Mouse (Mus musculus): Measurements from ENCODE around the gene Kcne1. TPM values are rescaled to one million over a fixed set of nuclear protein-coding genes. Genes with fewer than 3 reads are reported as not detected.

Gene Kcne1
- polyA plus RNA-seq, 1 experiment from 2014 or later: 0.34 TPM

- Histone ChIP-seq H3K9me3 (replicated peaks; ENCODE audit: control insufficient read depth, low read length) (no peaks in the 10 kb centered on the region), H3K9ac (replicated peaks; ENCODE audit: low read length) (peak within 1 kb of the TSS; percentile 77), H3K4me2 (ENCODE audit: low read depth, low read length) (peak within 1 kb of the TSS; percentile 47), H3K4me3 (ENCODE audit: low read depth, low read length) (peak within 1 kb of the TSS; percentile 61), H3K27me3 (ENCODE audit: control insufficient read depth, insufficient read depth, low read length) (no peaks in the 10 kb centered on the region), H3K4me1 (ENCODE audit: control insufficient read depth, insufficient read depth, low read length) (no peaks in the 10 kb centered on the region), H3K27ac (replicated peaks; ENCODE audit: low read depth, low read length) (no peak within 1 kb of the TSS), H3K36me3 (replicated peaks; ENCODE audit: control insufficient read depth, insufficient read depth, low read depth, low read length) (no peaks in the 10 kb centered on the region)
- WGBS: 9% methylated on average over 32 of the region's 32 CpGs
- ATAC-seq (replicated peaks; ENCODE audit: insufficient number of reproducible peaks, low FRiP score, low TSS enrichment, low read depth): peak; percentile 90
- DNase-seq (ENCODE audit: low spot score): peak; percentile 100
Measured at GRCm38 (mm10) chr16:92300649-92301411, 58.4 kb downstream of the Kcne1 start, which contains the start of gene Smim11. TSS of gene Smim11 (plus strand) at chr16:92301286.

Other genes with a start within 250 kb of the Kcne1 start
- 1.7 TPM in 1 of 2 replicates, not detected in the other for gene Kcne2, start 67.1 kb downstream of the Kcne1 start, polyA plus RNA-seq (2014; fragmentation: Nextera tagmentation; extraction: Ambion mirVana)
- gene Smim11, start 58.2 kb downstream of the Kcne1 start, polyA plus RNA-seq (2014; fragmentation: Nextera tagmentation; extraction: Ambion mirVana): 117 and 134 TPM in 2 replicates
- gene Fam243, start 38.0 kb downstream of the Kcne1 start, polyA plus RNA-seq (2014; fragmentation: Nextera tagmentation; extraction: Ambion mirVana): 0.07 TPM in 1 of 2 replicates, not detected in the other
- gene Rcan1, start 111.4 kb upstream of the Kcne1 start, polyA plus RNA-seq (2014; fragmentation: Nextera tagmentation; extraction: Ambion mirVana): 36.6 and 42.0 TPM in 2 replicates
- gene Clic6, start 126.3 kb upstream of the Kcne1 start, polyA plus RNA-seq (2014; fragmentation: Nextera tagmentation; extraction: Ambion mirVana): 1.2 and 1.9 TPM in 2 replicates